Mouse (Mus musculus): Measurements from ENCODE around the gene Corin.
A peak's percentile ranks its signal among the peaks of the same experiment; 100 is the strongest.

The Corin gene

GRCm38 (mm10) chr5:72443007-72443406 is 61.3 kb downstream of the Corin start:
- DNase-seq (ENCODE audit: low read depth, low spot score): no peak

GRCm38 (mm10) chr5:72441181-72441580 is 63.1 kb downstream of the Corin start:
- no peak for DNase-seq (ENCODE audit: low read depth, low spot score)

GRCm38 (mm10) chr5:72435085-72435484 is 69.2 kb downstream of the Corin start:
- no peak for DNase-seq (ENCODE audit: low read depth, low spot score)

GRCm38 (mm10) chr5:72431856-72432255 is 72.4 kb downstream of the Corin start:
- DNase-seq (ENCODE audit: low read depth, low spot score): no peak

GRCm38 (mm10) chr5:72427556-72427955 is 76.7 kb downstream of the Corin start:
- no peak for DNase-seq (ENCODE audit: low read depth, low spot score)

- DNase-seq (ENCODE audit: low read depth, low spot score): no peak
Observed at GRCm38 (mm10) chr5:72425342-72426010, 78.8 kb downstream of the Corin start.

- DNase-seq (ENCODE audit: low read depth, low spot score): no peak
Observed at GRCm38 (mm10) chr5:72411874-72412329, 92.4 kb downstream of the Corin start.

GRCm38 (mm10) chr5:72410841-72411240 is 93.4 kb downstream of the Corin start:
- no peak for DNase-seq (ENCODE audit: low read depth, low spot score)

- DNase-seq (ENCODE audit: low read depth, low spot score): no peak
Observed at GRCm38 (mm10) chr5:72403376-72403775, 100.9 kb downstream of the Corin start.

GRCm38 (mm10) chr5:72402913-72403312 is 101.4 kb downstream of the Corin start:
- no peak for DNase-seq (ENCODE audit: low read depth, low spot score)

GRCm38 (mm10) chr5:72401778-72402177 is 102.5 kb downstream of the Corin start:
- DNase-seq (ENCODE audit: low read depth, low spot score): no peak

GRCm38 (mm10) chr5:72401251-72401650 is 103.0 kb downstream of the Corin start:
- no peak for DNase-seq (ENCODE audit: low read depth, low spot score)

- DNase-seq (ENCODE audit: low read depth, low spot score): no peak
Observed at GRCm38 (mm10) chr5:72382148-72382547, 122.1 kb downstream of the Corin start.

- DNase-seq (ENCODE audit: low read depth, low spot score): no peak
Observed at GRCm38 (mm10) chr5:72380616-72381015, 123.7 kb downstream of the Corin start.

GRCm38 (mm10) chr5:72368004-72368403 is 136.3 kb downstream of the Corin start:
- no peak for DNase-seq (ENCODE audit: low read depth, low spot score)

- DNase-seq (ENCODE audit: low read depth, low spot score): no peak
Observed at GRCm38 (mm10) chr5:72365801-72366200, 138.5 kb downstream of the Corin start.

- no peak for DNase-seq (ENCODE audit: low read depth, low spot score)
Observed at GRCm38 (mm10) chr5:72363838-72364237, 140.4 kb downstream of the Corin start.

GRCm38 (mm10) chr5:72353746-72354145 is 150.5 kb downstream of the Corin start:
- DNase-seq (ENCODE audit: low read depth, low spot score): no peak

GRCm38 (mm10) chr5:72350081-72350758 is 154.1 kb downstream of the Corin start:
- peak; percentile 13 for DNase-seq (ENCODE audit: low read depth, low spot score)

- DNase-seq (ENCODE audit: low read depth, low spot score): no peak
Observed at GRCm38 (mm10) chr5:72348591-72348990, 155.7 kb downstream of the Corin start.

GRCm38 (mm10) chr5:72335873-72336272 is 168.4 kb downstream of the Corin start:
- no peak for DNase-seq (ENCODE audit: low read depth, low spot score)

GRCm38 (mm10) chr5:72332901-72333300 is 171.4 kb downstream of the Corin start:
- DNase-seq (ENCODE audit: low read depth, low spot score): no peak

- no peak for DNase-seq (ENCODE audit: low read depth, low spot score)
Observed at GRCm38 (mm10) chr5:72331217-72331616, 173.1 kb downstream of the Corin start.
